Mouse (Mus musculus): Measurements from ENCODE around the gene Rab17. TPM values are rescaled to one million over a fixed set of nuclear protein-coding genes. Genes with fewer than 3 reads are reported as not detected.

The Rab17 gene
- polyA plus RNA-seq, 1 experiment = 0.12 TPM

- no peak for TF ChIP-seq CTCF (IDR thresholded peaks at IDR 0.05; ENCODE audit: control insufficient read depth, insufficient read depth, insufficient replicate concordance, low read depth, low read length)
- no peak for TF ChIP-seq POLR2A (IDR thresholded peaks at IDR 0.05; ENCODE audit: control insufficient read depth, low read depth, low read length)
- Histone ChIP-seq H3K27me3 (ENCODE audit: control insufficient read depth, insufficient read depth, low read length) (no peaks in the 10 kb centered on the region), H3K36me3 (ENCODE audit: control insufficient read depth, insufficient read depth, low read length) (no peaks in the 10 kb centered on the region)
Measured at GRCm38 (mm10) chr1:90953688-90954087, 15.8 kb downstream of the Rab17 start.

GRCm38 (mm10) chr1:90952808-90953207, 16.7 kb downstream of the Rab17 start, which contains the start of gene Prlh:
Gene Prlh, plus strand, starts transcription at chr1:90953108.
- Histone ChIP-seq H3K36me3 (ENCODE audit: control insufficient read depth, insufficient read depth, low read length) (no peaks in the 10 kb centered on the region), H3K4me1 (ENCODE audit: control insufficient read depth, insufficient read depth, low read length) (peaks cover 5% of the 10 kb centered on the region; the same call in 1 of the 2 replicates), H3K4me3 (ENCODE audit: control insufficient read depth, low read depth, low read length) (no peak within 1 kb of the TSS), H3K27me3 (ENCODE audit: control insufficient read depth, insufficient read depth, low read length) (no peaks in the 10 kb centered on the region), H3K27ac (ENCODE audit: control insufficient read depth, insufficient read depth, low read depth, low read length) (no peak within 1 kb of the TSS)
- TF ChIP-seq POLR2A (IDR thresholded peaks at IDR 0.05; ENCODE audit: control insufficient read depth, low read depth, low read length) (no peak), CTCF (IDR thresholded peaks at IDR 0.05; ENCODE audit: control insufficient read depth, insufficient read depth, insufficient replicate concordance, low read depth, low read length) (no peak)

More at GRCm38 (mm10) chr1:90953688-90954087, 15.8 kb downstream of the Rab17 start:
- Histone ChIP-seq H3K4me1 (ENCODE audit: control insufficient read depth, insufficient read depth, low read length) (peaks cover 5% of the 10 kb centered on the region; the same call in 1 of the 2 replicates), H3K4me3 (ENCODE audit: control insufficient read depth, low read depth, low read length) (no peak overlapping the region), H3K27ac (ENCODE audit: control insufficient read depth, insufficient read depth, low read depth, low read length) (no peak overlapping the region)

- TF ChIP-seq POLR2A (IDR thresholded peaks at IDR 0.05; ENCODE audit: control insufficient read depth, low read depth, low read length) (no peak), CTCF (IDR thresholded peaks at IDR 0.05; ENCODE audit: control insufficient read depth, insufficient read depth, insufficient replicate concordance, low read depth, low read length) (no peak)
- Histone ChIP-seq H3K27ac (ENCODE audit: control insufficient read depth, insufficient read depth, low read depth, low read length) (no peak overlapping the region), H3K4me1 (ENCODE audit: control insufficient read depth, insufficient read depth, low read length) (peaks cover 2% of the 10 kb centered on the region; the same call in 1 of the 2 replicates), H3K27me3 (ENCODE audit: control insufficient read depth, insufficient read depth, low read length) (no peaks in the 10 kb centered on the region), H3K4me3 (ENCODE audit: control insufficient read depth, low read depth, low read length) (no peak overlapping the region), H3K36me3 (ENCODE audit: control insufficient read depth, insufficient read depth, low read length) (no peaks in the 10 kb centered on the region)
Measured at GRCm38 (mm10) chr1:90951670-90952069, 17.8 kb downstream of the Rab17 start.

GRCm38 (mm10) chr1:90949309-90949708, 20.2 kb downstream of the Rab17 start:
- no peak overlapping the region for H3K27ac ChIP-seq (ENCODE audit: control insufficient read depth, insufficient read depth, low read depth, low read length)
- H3K4me1 ChIP-seq (ENCODE audit: control insufficient read depth, insufficient read depth, low read length) = no peaks in the 10 kb centered on the region
- H3K36me3 ChIP-seq (ENCODE audit: control insufficient read depth, insufficient read depth, low read length) = no peaks in the 10 kb centered on the region
- H3K4me3 ChIP-seq (ENCODE audit: control insufficient read depth, low read depth, low read length) = no peak overlapping the region
- TF ChIP-seq POLR2A (IDR thresholded peaks at IDR 0.05; ENCODE audit: control insufficient read depth, low read depth, low read length) (no peak), CTCF (IDR thresholded peaks at IDR 0.05; ENCODE audit: control insufficient read depth, insufficient read depth, insufficient replicate concordance, low read depth, low read length) (no peak)
- H3K27me3 ChIP-seq (ENCODE audit: control insufficient read depth, insufficient read depth, low read length) = no peaks in the 10 kb centered on the region

GRCm38 (mm10) chr1:90947252-90947651, 22.2 kb downstream of the Rab17 start:
- Histone ChIP-seq H3K4me3 (ENCODE audit: control insufficient read depth, low read depth, low read length) (no peak overlapping the region), H3K27ac (ENCODE audit: control insufficient read depth, insufficient read depth, low read depth, low read length) (no peak overlapping the region), H3K36me3 (ENCODE audit: control insufficient read depth, insufficient read depth, low read length) (no peaks in the 10 kb centered on the region), H3K27me3 (ENCODE audit: control insufficient read depth, insufficient read depth, low read length) (no peaks in the 10 kb centered on the region), H3K4me1 (ENCODE audit: control insufficient read depth, insufficient read depth, low read length) (no peaks in the 10 kb centered on the region)
- TF ChIP-seq POLR2A (IDR thresholded peaks at IDR 0.05; ENCODE audit: control insufficient read depth, low read depth, low read length) = no peak
- no peak for TF ChIP-seq CTCF (IDR thresholded peaks at IDR 0.05; ENCODE audit: control insufficient read depth, insufficient read depth, insufficient replicate concordance, low read depth, low read length)

GRCm38 (mm10) chr1:90945171-90945570, 24.3 kb downstream of the Rab17 start:
- Histone ChIP-seq H3K27ac (ENCODE audit: control insufficient read depth, insufficient read depth, low read depth, low read length) (no peak overlapping the region), H3K27me3 (ENCODE audit: control insufficient read depth, insufficient read depth, low read length) (no peaks in the 10 kb centered on the region), H3K4me3 (ENCODE audit: control insufficient read depth, low read depth, low read length) (peak overlapping the region; percentile 60), H3K36me3 (ENCODE audit: control insufficient read depth, insufficient read depth, low read length) (no peaks in the 10 kb centered on the region), H3K4me1 (ENCODE audit: control insufficient read depth, insufficient read depth, low read length) (no peaks in the 10 kb centered on the region)
- no peak for TF ChIP-seq CTCF (IDR thresholded peaks at IDR 0.05; ENCODE audit: control insufficient read depth, insufficient read depth, insufficient replicate concordance, low read depth, low read length)
- TF ChIP-seq POLR2A (IDR thresholded peaks at IDR 0.05; ENCODE audit: control insufficient read depth, low read depth, low read length) = no peak

GRCm38 (mm10) chr1:90939980-90940379, 29.5 kb downstream of the Rab17 start:
- no peaks in the 10 kb centered on the region for H3K4me1 ChIP-seq (ENCODE audit: control insufficient read depth, insufficient read depth, low read length)
- H3K4me3 ChIP-seq (ENCODE audit: control insufficient read depth, low read depth, low read length) = no peak overlapping the region
- no peaks in the 10 kb centered on the region for H3K36me3 ChIP-seq (ENCODE audit: control insufficient read depth, insufficient read depth, low read length)
- H3K27me3 ChIP-seq (ENCODE audit: control insufficient read depth, insufficient read depth, low read length) = no peaks in the 10 kb centered on the region
- TF ChIP-seq POLR2A (IDR thresholded peaks at IDR 0.05; ENCODE audit: control insufficient read depth, low read depth, low read length) = no peak
- TF ChIP-seq CTCF (IDR thresholded peaks at IDR 0.05; ENCODE audit: control insufficient read depth, insufficient read depth, insufficient replicate concordance, low read depth, low read length) = no peak
- H3K27ac ChIP-seq (ENCODE audit: control insufficient read depth, insufficient read depth, low read depth, low read length) = no peak overlapping the region

GRCm38 (mm10) chr1:90936990-90937389, 32.5 kb downstream of the Rab17 start:
- Histone ChIP-seq H3K4me1 (ENCODE audit: control insufficient read depth, insufficient read depth, low read length) (no peaks in the 10 kb centered on the region), H3K27ac (ENCODE audit: control insufficient read depth, insufficient read depth, low read depth, low read length) (no peak overlapping the region), H3K4me3 (ENCODE audit: control insufficient read depth, low read depth, low read length) (no peak overlapping the region), H3K36me3 (ENCODE audit: control insufficient read depth, insufficient read depth, low read length) (no peaks in the 10 kb centered on the region), H3K27me3 (ENCODE audit: control insufficient read depth, insufficient read depth, low read length) (no peaks in the 10 kb centered on the region)
- TF ChIP-seq POLR2A (IDR thresholded peaks at IDR 0.05; ENCODE audit: control insufficient read depth, low read depth, low read length) = no peak
- TF ChIP-seq CTCF (IDR thresholded peaks at IDR 0.05; ENCODE audit: control insufficient read depth, insufficient read depth, insufficient replicate concordance, low read depth, low read length) = no peak
